Mouse (Mus musculus): Measurements from ENCODE around the gene Epc2. TPM values are rescaled to one million over a fixed set of nuclear protein-coding genes. Genes with fewer than 3 reads are reported as not detected.

Epc2 gene
- total and polyA plus RNA-seq, 3 experiments = 5.9 to 19.3 (median 17.6) TPM

GRCm38 (mm10) chr2:49538056-49538455 is 86.8 kb downstream of the Epc2 start:
- Histone ChIP-seq H3K9ac (ENCODE audit: low read depth, low read length) (no peak overlapping the region), H3K36me3 (ENCODE audit: control insufficient read depth, insufficient read depth, low read length) (no peaks in the 10 kb centered on the region), H3K27ac (no peak overlapping the region), H3K79me2 (replicated peaks; ENCODE audit: control insufficient read depth, insufficient read depth, low read length) (no peaks in the 10 kb centered on the region), H3K4me1 (ENCODE audit: control insufficient read depth, insufficient read depth, low read length) (no peaks in the 10 kb centered on the region), H3K27me3 (ENCODE audit: control insufficient read depth, insufficient read depth, low read length) (no peaks in the 10 kb centered on the region), H3K4me3 (no peak overlapping the region)
- TF ChIP-seq POLR2A (IDR thresholded peaks at IDR 0.05; ENCODE audit: insufficient read depth, low read depth, low read length) = no peak
- no peak for TF ChIP-seq CTCF (IDR thresholded peaks at IDR 0.05)
- no peak for TF ChIP-seq EP300 (IDR thresholded peaks at IDR 0.05; ENCODE audit: insufficient read depth, low read depth, low read length)
- intact Hi-C loops (cut with DNase I) = no loop called here
- DNase-seq = no peak
- WGBS = 44% methylated on average over 2 of the region's 2 CpGs

GRCm38 (mm10) chr2:49539745-49540144 is 88.5 kb downstream of the Epc2 start:
- H3K27me3 ChIP-seq (ENCODE audit: control insufficient read depth, insufficient read depth, low read length) = no peaks in the 10 kb centered on the region
- 82% methylated on average over 2 of the region's 2 CpGs for WGBS
- no peaks in the 10 kb centered on the region for H3K4me1 ChIP-seq (ENCODE audit: control insufficient read depth, insufficient read depth, low read length)
- H3K36me3 ChIP-seq (ENCODE audit: control insufficient read depth, insufficient read depth, low read length) = no peaks in the 10 kb centered on the region
- H3K27ac ChIP-seq = no peak overlapping the region
- TF ChIP-seq CTCF (IDR thresholded peaks at IDR 0.05) = no peak
- TF ChIP-seq EP300 (IDR thresholded peaks at IDR 0.05; ENCODE audit: insufficient read depth, low read depth, low read length) = no peak
- TF ChIP-seq POLR2A (IDR thresholded peaks at IDR 0.05; ENCODE audit: insufficient read depth, low read depth, low read length) = no peak
- H3K79me2 ChIP-seq (replicated peaks; ENCODE audit: control insufficient read depth, insufficient read depth, low read length) = no peaks in the 10 kb centered on the region
- no peak overlapping the region for H3K9ac ChIP-seq (ENCODE audit: low read depth, low read length)
- no peak overlapping the region for H3K4me3 ChIP-seq
- DNase-seq = no peak
- intact Hi-C loops (cut with DNase I) = no loop called here

DNA sequence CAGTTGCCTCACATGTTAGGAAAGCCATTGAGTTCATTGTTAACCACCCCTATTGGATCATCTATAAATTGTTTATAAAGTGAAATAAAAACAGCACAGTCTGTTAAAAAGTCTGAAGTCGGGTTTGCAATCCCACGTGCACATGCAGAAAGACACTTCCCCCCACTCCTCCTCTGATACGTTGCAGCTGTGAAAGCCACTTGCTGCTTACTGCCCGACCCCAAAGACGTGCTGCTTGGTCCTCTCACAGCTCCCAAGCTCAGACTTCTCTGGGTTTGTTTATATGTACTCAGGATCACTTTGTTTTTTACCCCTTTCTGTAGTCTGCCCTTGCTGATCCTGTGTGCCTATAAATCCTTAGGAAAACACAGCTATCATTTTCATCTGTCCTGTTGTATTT is 96.5 kb downstream of the Epc2 start:
- intact Hi-C loops (cut with DNase I) = no loop called here
- peaks cover 2% of the 10 kb centered on the region; the same call in 1 of the 2 replicates for H3K36me3 ChIP-seq (ENCODE audit: control insufficient read depth, insufficient read depth, low read length)
- H3K4me3 ChIP-seq = no peak overlapping the region
- WGBS = 78% methylated on average over 5 of the region's 5 CpGs
- no peak for TF ChIP-seq POLR2A (IDR thresholded peaks at IDR 0.05; ENCODE audit: insufficient read depth, low read depth, low read length)
- TF ChIP-seq CTCF (IDR thresholded peaks at IDR 0.05) = no peak
- no peak for TF ChIP-seq EP300 (IDR thresholded peaks at IDR 0.05; ENCODE audit: insufficient read depth, low read depth, low read length)
- H3K27ac ChIP-seq = no peak overlapping the region
- H3K4me1 ChIP-seq (ENCODE audit: control insufficient read depth, insufficient read depth, low read length) = no peaks in the 10 kb centered on the region
- H3K9ac ChIP-seq (ENCODE audit: low read depth, low read length) = no peak overlapping the region
- no peak for DNase-seq
- H3K27me3 ChIP-seq (ENCODE audit: control insufficient read depth, insufficient read depth, low read length) = no peaks in the 10 kb centered on the region
- no peaks in the 10 kb centered on the region for H3K79me2 ChIP-seq (replicated peaks; ENCODE audit: control insufficient read depth, insufficient read depth, low read length)

DNA sequence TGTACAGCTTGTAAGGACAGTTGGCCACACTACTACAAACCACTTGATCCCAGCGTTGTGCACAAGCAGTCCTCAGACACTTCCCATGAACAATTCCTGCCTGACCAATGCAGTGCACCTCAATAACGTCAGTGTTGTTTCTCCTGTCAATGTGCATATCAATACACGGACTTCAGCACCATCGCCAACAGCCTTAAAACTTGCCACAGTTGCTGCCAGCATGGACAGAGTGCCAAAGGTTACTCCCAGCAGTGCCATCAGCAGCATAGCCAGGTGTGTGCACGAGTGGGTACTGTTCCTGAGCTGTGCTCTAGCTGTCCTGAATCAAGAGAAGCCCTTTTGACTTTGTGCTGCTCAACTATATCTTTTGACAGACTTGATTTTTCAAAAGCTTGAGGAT is 97.2 kb downstream of the Epc2 start:
- intact Hi-C loops (cut with DNase I) = no loop called here
- peaks cover 2% of the 10 kb centered on the region; the same call in 1 of the 2 replicates for H3K36me3 ChIP-seq (ENCODE audit: control insufficient read depth, insufficient read depth, low read length)

DNA sequence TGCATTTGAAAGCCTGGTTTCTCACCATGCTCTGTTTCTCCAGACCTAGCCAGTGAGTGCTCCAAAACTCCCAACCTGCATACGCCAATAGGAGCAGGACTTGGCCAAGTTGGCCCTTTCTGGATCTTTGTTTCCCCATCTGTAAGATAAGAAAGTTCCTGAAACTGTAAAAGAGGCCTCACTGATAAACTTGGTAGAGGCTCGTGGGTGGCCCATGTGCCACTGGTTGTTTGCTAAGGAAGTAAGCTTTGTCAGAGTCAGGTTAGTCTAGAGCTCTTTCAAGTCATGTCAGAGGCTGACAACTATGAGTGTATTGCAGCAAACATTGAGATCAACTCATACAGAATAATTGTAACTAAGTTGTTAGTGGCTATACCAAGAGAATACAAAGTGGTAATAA is 101.8 kb downstream of the Epc2 start:
- DNase-seq = no peak
- H3K36me3 ChIP-seq (ENCODE audit: control insufficient read depth, insufficient read depth, low read length) = peaks cover 2% of the 10 kb centered on the region; the same call in 1 of the 2 replicates
- intact Hi-C loops (cut with DNase I) = no loop called here
- TF ChIP-seq CTCF (IDR thresholded peaks at IDR 0.05) = no peak
- no peak for TF ChIP-seq EP300 (IDR thresholded peaks at IDR 0.05; ENCODE audit: insufficient read depth, low read depth, low read length)
- no peak for TF ChIP-seq POLR2A (IDR thresholded peaks at IDR 0.05; ENCODE audit: insufficient read depth, low read depth, low read length)
- no peaks in the 10 kb centered on the region for H3K4me1 ChIP-seq (ENCODE audit: control insufficient read depth, insufficient read depth, low read length)
- WGBS = 58% methylated on average over 2 of the region's 2 CpGs
- H3K79me2 ChIP-seq (replicated peaks; ENCODE audit: control insufficient read depth, insufficient read depth, low read length) = no peaks in the 10 kb centered on the region
- no peaks in the 10 kb centered on the region for H3K27me3 ChIP-seq (ENCODE audit: control insufficient read depth, insufficient read depth, low read length)
- no peak overlapping the region for H3K27ac ChIP-seq
- no peak overlapping the region for H3K4me3 ChIP-seq
- no peak overlapping the region for H3K9ac ChIP-seq (ENCODE audit: low read depth, low read length)

More for the DNA sequence above, 97.2 kb downstream of the Epc2 start:
- no peaks in the 10 kb centered on the region for H3K4me1 ChIP-seq (ENCODE audit: control insufficient read depth, insufficient read depth, low read length)
- no peaks in the 10 kb centered on the region for H3K27me3 ChIP-seq (ENCODE audit: control insufficient read depth, insufficient read depth, low read length)
- no peak overlapping the region for H3K9ac ChIP-seq (ENCODE audit: low read depth, low read length)
- no peak overlapping the region for H3K4me3 ChIP-seq
- no peaks in the 10 kb centered on the region for H3K79me2 ChIP-seq (replicated peaks; ENCODE audit: control insufficient read depth, insufficient read depth, low read length)
- no peak overlapping the region for H3K27ac ChIP-seq
- TF ChIP-seq EP300 (IDR thresholded peaks at IDR 0.05; ENCODE audit: insufficient read depth, low read depth, low read length) (no peak), POLR2A (IDR thresholded peaks at IDR 0.05; ENCODE audit: insufficient read depth, low read depth, low read length) (no peak), CTCF (IDR thresholded peaks at IDR 0.05) (no peak)
- DNase-seq = no peak
- 89% methylated on average over 5 of the region's 5 CpGs for WGBS

DNA sequence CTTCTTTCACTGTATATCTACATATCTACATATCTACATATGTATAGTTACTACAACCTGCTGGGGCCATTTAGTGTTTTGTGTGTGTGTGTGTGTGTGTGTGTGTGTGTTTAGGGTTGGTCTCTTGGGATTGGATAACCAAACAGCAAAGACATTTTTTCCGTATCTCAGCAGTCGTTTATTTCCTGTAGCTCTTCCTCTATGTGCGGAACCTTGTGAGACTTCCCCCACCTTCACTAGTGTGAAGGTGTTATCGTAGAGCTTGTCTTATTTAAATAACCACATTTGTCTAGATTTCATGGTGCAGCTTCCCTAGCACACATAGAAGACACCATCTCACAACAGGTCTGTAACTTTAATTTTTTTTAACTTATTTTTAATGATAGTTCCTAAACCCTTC is 106.1 kb downstream of the Epc2 start:
- no peak for DNase-seq
- Histone ChIP-seq H3K4me3 (no peak overlapping the region), H3K9ac (ENCODE audit: low read depth, low read length) (no peak overlapping the region), H3K27ac (no peak overlapping the region), H3K4me1 (ENCODE audit: control insufficient read depth, insufficient read depth, low read length) (no peaks in the 10 kb centered on the region), H3K36me3 (ENCODE audit: control insufficient read depth, insufficient read depth, low read length) (no peaks in the 10 kb centered on the region), H3K79me2 (replicated peaks; ENCODE audit: control insufficient read depth, insufficient read depth, low read length) (no peaks in the 10 kb centered on the region), H3K27me3 (ENCODE audit: control insufficient read depth, insufficient read depth, low read length) (no peaks in the 10 kb centered on the region)
- WGBS = 54% methylated on average over 4 of the region's 4 CpGs
- TF ChIP-seq CTCF (IDR thresholded peaks at IDR 0.05) (no peak), POLR2A (IDR thresholded peaks at IDR 0.05; ENCODE audit: insufficient read depth, low read depth, low read length) (no peak), EP300 (IDR thresholded peaks at IDR 0.05; ENCODE audit: insufficient read depth, low read depth, low read length) (no peak)
- intact Hi-C loops (cut with DNase I) = no loop called here
